Mouse (Mus musculus) intestine, embryonic 16.5 days (tissue): ENCODE measurements around the gene Rpl9-ps6. TPM values are rescaled to one million over a fixed set of nuclear protein-coding genes. Genes with fewer than 3 reads are reported as not detected.
"Not testable (repeated sequence)": the region's sequence is repeated elsewhere in the genome, so short reads cannot be mapped to it uniquely, and the experiment has no call there.

Experiments
- ATAC-seq: fragments of 200-750 bp; cut with Nextera tagmentation; 2 replicates; pipeline ENCODE4 v1.8.0; 2017; ENCODE audit warnings: moderate TSS enrichment, moderate library complexity
- H3K27ac ChIP-seq: fragments of 300-500 bp; sonication (generic); 2 replicates; pipeline ENCODE4 v1.5.1; 2014; ENCODE audit warnings: mild to moderate bottlenecking, low read length
- H3K27me3 ChIP-seq: fragments of 300-500 bp; sonication (generic); replicated peaks from 2 replicates; pipeline ENCODE4 v1.6.1; 2014; ENCODE audit warnings: low read length, control low read depth, mixed read lengths; ENCODE audit not compliant: control insufficient read depth, insufficient read depth
- H3K36me3 ChIP-seq: fragments of 300-500 bp; sonication (generic); 2 replicates; pipeline ENCODE4 v1.6.1; 2014; ENCODE audit warnings: low read length, control low read depth; ENCODE audit not compliant: control insufficient read depth, insufficient read depth
- H3K4me1 ChIP-seq: fragments of 300-500 bp; sonication (generic); 2 replicates; pipeline ENCODE4 v1.6.1; 2014; ENCODE audit warnings: low read length, control low read depth, mixed read lengths; ENCODE audit not compliant: control insufficient read depth, insufficient read depth
- H3K4me2 ChIP-seq: fragments of 300-500 bp; sonication (generic); 2 replicates; pipeline ENCODE4 v1.6.1; 2014; ENCODE audit warnings: low read depth, low read length, control low read depth
- H3K4me3 ChIP-seq: fragments of 300-500 bp; sonication (generic); 2 replicates; pipeline ENCODE4 v1.5.1; 2014; ENCODE audit warnings: mild to moderate bottlenecking, low read length
- H3K9ac ChIP-seq: fragments of 300-500 bp; sonication (generic); 2 replicates; pipeline ENCODE4 v1.6.1; 2014; ENCODE audit warnings: low read depth, low read length
- H3K9me3 ChIP-seq: fragments of 300-500 bp; sonication (generic); 2 replicates; pipeline ENCODE4 v1.6.1; 2016; ENCODE audit warnings: low read length, control low read depth; ENCODE audit not compliant: control insufficient read depth
- WGBS: fragments of 180-500 bp; shearing (Covaris S2); extraction: QIAGEN DNeasy Blood & Tissue Kit; methylation state at CpG from one replicate; pipeline ENCODE4 v1.1.7; 2014; 5-methylcytosine and 5-hydroxymethylcytosine counted together
- polyA plus RNA-seq: library from polyadenylated mRNA; unstranded; fragments of >200 nt; fragmentation: Nextera tagmentation; extraction: Ambion mirVana; gene quantifications from 2 replicates; pipeline ENCODE4 v1.2.1, GENCODE M21; 2015

The Rpl9-ps6 gene
- polyA plus RNA-seq, 1 experiment from 2014 or later, result 82.0 TPM

GRCm38 (mm10) chr19:32486106-32486724 is 19.8 kb upstream of the Rpl9-ps6 start:
- H3K4me1 ChIP-seq, result peaks cover 16% of the 10 kb centered on the region
- WGBS, result under 1% methylated on average over 47 of the region's 47 CpGs
- H3K9ac ChIP-seq, result peak overlapping the region; percentile 81
- ATAC-seq, result peak; percentile 92
- not testable (repeated sequence) for H3K27me3 ChIP-seq, H3K36me3 ChIP-seq, H3K9me3 ChIP-seq
- peak overlapping the region; percentile 83 for H3K4me3 ChIP-seq
- peak overlapping the region; percentile 87 for H3K27ac ChIP-seq
- peak overlapping the region; percentile 86 for H3K4me2 ChIP-seq

- peak; percentile 85 for ATAC-seq
- no peaks in the 10 kb centered on the region for H3K9me3 ChIP-seq
- peak within 1 kb of the TSS; percentile 83 for H3K4me3 ChIP-seq
- H3K4me1 ChIP-seq, result peaks cover 16% of the 10 kb centered on the region
- no peaks in the 10 kb centered on the region for H3K36me3 ChIP-seq
- H3K4me2 ChIP-seq, result peak within 1 kb of the TSS; percentile 86
- peak within 1 kb of the TSS; percentile 87 for H3K27ac ChIP-seq
- H3K27me3 ChIP-seq, result no peaks in the 10 kb centered on the region
- H3K9ac ChIP-seq, result peak within 1 kb of the TSS; percentile 81
- WGBS, result under 1% methylated on average over 63 of the region's 64 CpGs
Observed at GRCm38 (mm10) chr19:32485681-32486105, 19.3 kb upstream of the Rpl9-ps6 start, which contains the start of gene Minpp1. Minpp1 (plus strand) TSS chr19:32485769.

GRCm38 (mm10) chr19:32484941-32485660 is 18.7 kb upstream of the Rpl9-ps6 start:
- ATAC-seq, result peak; percentile 6; the same call in 1 of the 2 replicates
- H3K36me3 ChIP-seq, result no peaks in the 10 kb centered on the region
- peak overlapping the region; percentile 81 for H3K9ac ChIP-seq
- H3K4me1 ChIP-seq, result peaks cover 16% of the 10 kb centered on the region
- H3K9me3 ChIP-seq, result no peaks in the 10 kb centered on the region
- H3K27ac ChIP-seq, result peak overlapping the region; percentile 87
- 15% methylated on average over 13 of the region's 13 CpGs for WGBS
- H3K27me3 ChIP-seq, result no peaks in the 10 kb centered on the region
- peak overlapping the region; percentile 78 for H3K4me2 ChIP-seq
- peak overlapping the region; percentile 83 for H3K4me3 ChIP-seq

- peak; percentile 34 for ATAC-seq
- no peaks in the 10 kb centered on the region for H3K9me3 ChIP-seq
- H3K9ac ChIP-seq, result no peak overlapping the region
- no peaks in the 10 kb centered on the region for H3K36me3 ChIP-seq
- H3K4me3 ChIP-seq, result no peak overlapping the region
- H3K4me2 ChIP-seq, result 0 out of 2 replicates have a peak overlapping the region, but pooled peaks have one; percentile 23
- H3K4me1 ChIP-seq, result peaks cover 6% of the 10 kb centered on the region; the same call in 1 of the 2 replicates
- WGBS, result 34% methylated on average over 4 of the region's 4 CpGs
- H3K27me3 ChIP-seq, result no peaks in the 10 kb centered on the region
- peak overlapping the region; percentile 38 for H3K27ac ChIP-seq
Observed at GRCm38 (mm10) chr19:32481511-32481910, 15.1 kb upstream of the Rpl9-ps6 start.

GRCm38 (mm10) chr19:32480791-32481442 is 14.5 kb upstream of the Rpl9-ps6 start:
- WGBS, result 81% methylated on average over 8 of the region's 8 CpGs
- Histone ChIP-seq H3K4me2 (no peak overlapping the region), H3K27ac (peak overlapping the region; percentile 38), H3K9ac (no peak overlapping the region), H3K36me3 (no peaks in the 10 kb centered on the region), H3K27me3 (no peaks in the 10 kb centered on the region), H3K4me1 (peaks cover 5% of the 10 kb centered on the region; the same call in 1 of the 2 replicates), H3K9me3 (no peaks in the 10 kb centered on the region), H3K4me3 (no peak overlapping the region)
- no peak for ATAC-seq

GRCm38 (mm10) chr19:32480255-32480654 is 13.9 kb upstream of the Rpl9-ps6 start:
- Histone ChIP-seq H3K4me2 (no peak overlapping the region), H3K27ac (no peak overlapping the region), H3K9ac (no peak overlapping the region), H3K9me3 (no peaks in the 10 kb centered on the region), H3K4me3 (no peak overlapping the region), H3K36me3 (no peaks in the 10 kb centered on the region), H3K27me3 (no peaks in the 10 kb centered on the region), H3K4me1 (peaks cover 5% of the 10 kb centered on the region; the same call in 1 of the 2 replicates)
- 71% methylated on average over 5 of the region's 5 CpGs for WGBS
- no peak for ATAC-seq

- H3K27ac ChIP-seq, result no peak overlapping the region
- no peaks in the 10 kb centered on the region for H3K27me3 ChIP-seq
- WGBS, result 79% methylated on average over 4 of the region's 4 CpGs
- no peak overlapping the region for H3K9ac ChIP-seq
- H3K4me1 ChIP-seq, result no peaks in the 10 kb centered on the region
- no peaks in the 10 kb centered on the region for H3K9me3 ChIP-seq
- ATAC-seq, result no peak
- no peaks in the 10 kb centered on the region for H3K36me3 ChIP-seq
- H3K4me2 ChIP-seq, result no peak overlapping the region
- no peak overlapping the region for H3K4me3 ChIP-seq
Observed at GRCm38 (mm10) chr19:32476712-32477052, 10.3 kb upstream of the Rpl9-ps6 start.

- Histone ChIP-seq H3K4me2 (no peak overlapping the region), H3K27ac (no peak overlapping the region), H3K9me3 (no peaks in the 10 kb centered on the region), H3K4me3 (no peak overlapping the region), H3K4me1 (no peaks in the 10 kb centered on the region), H3K9ac (no peak overlapping the region), H3K36me3 (no peaks in the 10 kb centered on the region), H3K27me3 (no peaks in the 10 kb centered on the region)
- ATAC-seq, result no peak
- 77% methylated on average over 12 of the region's 12 CpGs for WGBS
Observed at GRCm38 (mm10) chr19:32476016-32476711, 9.8 kb upstream of the Rpl9-ps6 start.
